Mouse (Mus musculus): ENCODE results near the gene Gmpr. TPM values are rescaled to one million over a fixed set of nuclear protein-coding genes. Genes with fewer than 3 reads are reported as not detected.
"Not testable (repeated sequence)": the region's sequence is repeated elsewhere in the genome, so short reads cannot be mapped to it uniquely, and the experiment has no call there.

Gmpr gene
- polyA plus RNA-seq, 1 experiment from 2014 or later, result 21.7 TPM

DNA sequence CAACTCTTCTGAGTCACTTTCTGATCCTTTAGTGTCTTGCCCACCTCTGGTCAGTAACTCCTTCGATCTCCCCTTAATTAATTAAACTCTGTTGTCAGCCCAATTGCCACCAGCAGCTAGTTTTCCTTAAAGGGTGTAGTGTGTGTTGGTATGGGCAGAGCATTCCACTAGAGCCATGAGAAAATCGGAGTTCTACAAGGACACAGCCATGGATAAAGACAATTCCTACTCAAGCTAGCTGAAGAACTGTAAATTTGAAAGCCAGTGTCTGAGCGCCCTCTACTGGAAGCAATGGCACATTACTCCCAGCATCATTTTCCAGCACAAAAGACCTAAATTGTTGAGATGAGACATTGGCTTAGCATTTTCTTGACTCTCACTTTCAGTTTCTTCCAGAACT is 30.1 kb upstream of the Gmpr start:
- no peak overlapping the region for H3K9ac ChIP-seq (replicated peaks)
- no peak overlapping the region for H3K4me3 ChIP-seq (replicated peaks)
- no peak overlapping the region for H3K4me2 ChIP-seq
- no peaks in the 10 kb centered on the region for H3K9me3 ChIP-seq
- no peak overlapping the region for H3K27ac ChIP-seq
- H3K27me3 ChIP-seq, result no peaks in the 10 kb centered on the region
- 32% methylated on average over 3 of the region's 3 CpGs for WGBS
- no peak for ATAC-seq (ENCODE audit: insufficient number of reproducible peaks, insufficient read depth, low FRiP score, low TSS enrichment, low read depth)
- H3K4me1 ChIP-seq (replicated peaks), result no peaks in the 10 kb centered on the region
- H3K36me3 ChIP-seq, result no peaks in the 10 kb centered on the region

DNA sequence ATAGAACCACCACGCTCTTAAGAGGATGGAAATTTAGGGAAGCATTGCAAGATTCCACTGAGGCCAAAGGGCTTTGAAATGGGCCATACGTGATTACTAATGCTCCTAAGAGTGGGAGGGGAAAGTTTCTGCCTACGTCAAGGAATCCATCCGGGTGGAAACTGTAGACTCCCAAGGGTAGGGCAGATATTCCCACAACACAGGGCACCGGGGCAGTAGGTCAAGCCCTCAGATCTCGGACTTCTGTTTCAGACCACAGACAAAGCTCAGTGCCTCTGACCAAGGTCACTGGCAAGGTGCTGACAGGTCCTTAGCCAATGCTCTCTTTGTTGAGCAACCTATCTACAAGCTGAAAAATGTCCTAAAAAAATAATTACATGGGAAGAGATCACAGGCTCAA is 27.3 kb upstream of the Gmpr start:
- no peak for ATAC-seq (ENCODE audit: insufficient number of reproducible peaks, insufficient read depth, low FRiP score, low TSS enrichment, low read depth)
- no peak overlapping the region for H3K27ac ChIP-seq
- H3K9me3 ChIP-seq, result peaks cover 6% of the 10 kb centered on the region; the same call in 1 of the 2 replicates
- H3K4me2 ChIP-seq, result no peak overlapping the region
- H3K4me1 ChIP-seq (replicated peaks), result no peaks in the 10 kb centered on the region
- whole genome bisulfite sequencing, result 81% methylated on average over 6 of the region's 6 CpGs
- no peaks in the 10 kb centered on the region for H3K27me3 ChIP-seq
- no peaks in the 10 kb centered on the region for H3K36me3 ChIP-seq
- no peak overlapping the region for H3K4me3 ChIP-seq (replicated peaks)
- H3K9ac ChIP-seq (replicated peaks), result no peak overlapping the region

DNA sequence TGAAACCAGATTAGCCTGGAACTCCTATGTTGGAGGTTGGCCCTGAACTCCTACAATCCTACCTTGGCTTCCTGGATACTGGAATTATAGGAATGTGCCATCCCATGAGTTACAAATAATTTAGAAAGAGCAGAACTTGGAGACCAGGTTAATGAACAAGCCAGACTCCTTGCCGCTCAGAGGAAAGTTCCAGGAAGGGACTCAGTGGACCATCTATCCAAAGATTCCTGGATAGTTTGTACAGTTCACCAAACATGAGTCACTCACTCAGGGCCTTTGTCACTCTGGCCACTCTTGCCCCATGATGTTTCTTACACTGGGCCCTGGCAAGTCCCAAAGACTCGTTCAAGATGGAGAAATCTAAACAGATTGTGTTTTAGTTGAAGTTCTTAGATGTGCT is 24.0 kb upstream of the Gmpr start:
- Histone ChIP-seq H3K4me3 (replicated peaks) (no peak overlapping the region), H3K9me3 (peaks cover 6% of the 10 kb centered on the region; the same call in 1 of the 2 replicates), H3K9ac (replicated peaks) (no peak overlapping the region), H3K4me2 (no peak overlapping the region), H3K27ac (no peak overlapping the region), H3K4me1 (replicated peaks) (no peaks in the 10 kb centered on the region), H3K36me3 (no peaks in the 10 kb centered on the region), H3K27me3 (no peaks in the 10 kb centered on the region)
- ATAC-seq (ENCODE audit: insufficient number of reproducible peaks, insufficient read depth, low FRiP score, low TSS enrichment, low read depth), result no peak
- WGBS, result 88% methylated on average over 2 of the region's 2 CpGs

- WGBS, result 95% methylated on average over 16 of the region's 16 CpGs
- H3K4me1 ChIP-seq (replicated peaks); H3K9me3 ChIP-seq; H3K27ac ChIP-seq; H3K4me3 ChIP-seq (replicated peaks); H3K27me3 ChIP-seq; ATAC-seq (ENCODE audit: insufficient number of reproducible peaks, insufficient read depth, low FRiP score, low TSS enrichment, low read depth); H3K36me3 ChIP-seq; H3K9ac ChIP-seq (replicated peaks); H3K4me2 ChIP-seq: not testable (repeated sequence)
These were observed 23.3 kb upstream of the Gmpr start for GRCm38 (mm10) chr13:45483949-45484348.

DNA sequence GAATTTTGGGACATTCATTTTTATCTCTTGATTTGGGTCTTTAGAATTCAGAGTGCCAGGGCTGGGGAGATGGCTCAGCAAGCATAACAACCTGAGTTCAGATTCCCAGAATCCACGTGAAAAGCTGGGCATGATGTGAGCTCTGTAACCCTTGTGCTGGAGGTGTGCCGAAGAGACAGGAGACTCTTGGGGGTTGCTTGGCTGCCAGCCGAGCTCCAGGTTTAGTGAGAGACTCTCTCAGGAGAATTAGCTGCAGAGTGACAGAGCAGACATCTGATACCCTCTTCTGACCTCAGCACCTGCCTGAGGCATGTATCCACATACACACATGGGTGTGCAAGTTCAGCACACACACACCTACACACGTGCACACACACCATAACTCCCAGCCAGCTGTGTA is 21.6 kb upstream of the Gmpr start:
- WGBS, result 80% methylated on average over 4 of the region's 4 CpGs
- Histone ChIP-seq H3K9ac (replicated peaks) (no peak overlapping the region), H3K4me1 (replicated peaks) (no peaks in the 10 kb centered on the region), H3K27me3 (no peaks in the 10 kb centered on the region), H3K9me3 (peaks cover 6% of the 10 kb centered on the region; the same call in 1 of the 2 replicates), H3K36me3 (no peaks in the 10 kb centered on the region), H3K27ac (no peak overlapping the region), H3K4me2 (no peak overlapping the region), H3K4me3 (replicated peaks) (no peak overlapping the region)
- no peak for ATAC-seq (ENCODE audit: insufficient number of reproducible peaks, insufficient read depth, low FRiP score, low TSS enrichment, low read depth)

GRCm38 (mm10) chr13:45486598-45486997 is 20.6 kb upstream of the Gmpr start:
- no peak overlapping the region for H3K27ac ChIP-seq
- no peak overlapping the region for H3K9ac ChIP-seq (replicated peaks)
- H3K4me2 ChIP-seq, result no peak overlapping the region
- WGBS, result 89% methylated on average over 2 of the region's 2 CpGs
- ATAC-seq (ENCODE audit: insufficient number of reproducible peaks, insufficient read depth, low FRiP score, low TSS enrichment, low read depth), result no peak
- no peaks in the 10 kb centered on the region for H3K27me3 ChIP-seq
- H3K4me3 ChIP-seq (replicated peaks), result no peak overlapping the region
- no peaks in the 10 kb centered on the region for H3K4me1 ChIP-seq (replicated peaks)
- H3K9me3 ChIP-seq, result peaks cover 6% of the 10 kb centered on the region; the same call in 1 of the 2 replicates
- H3K36me3 ChIP-seq, result no peaks in the 10 kb centered on the region

- Histone ChIP-seq H3K9me3 (no peaks in the 10 kb centered on the region; the same call in 1 of the 2 replicates), H3K9ac (replicated peaks) (no peak overlapping the region), H3K27me3 (no peaks in the 10 kb centered on the region), H3K4me3 (replicated peaks) (no peak overlapping the region), H3K27ac (no peak overlapping the region), H3K4me1 (replicated peaks) (no peaks in the 10 kb centered on the region), H3K4me2 (no peak overlapping the region), H3K36me3 (no peaks in the 10 kb centered on the region)
- no peak for ATAC-seq (ENCODE audit: insufficient number of reproducible peaks, insufficient read depth, low FRiP score, low TSS enrichment, low read depth)
- 86% methylated on average over 8 of the region's 8 CpGs for WGBS
These were observed 15.1 kb upstream of the Gmpr start for GRCm38 (mm10) chr13:45491991-45492732.

- no peak overlapping the region for H3K9ac ChIP-seq (replicated peaks)
- no peak for ATAC-seq (ENCODE audit: insufficient number of reproducible peaks, insufficient read depth, low FRiP score, low TSS enrichment, low read depth)
- H3K27me3 ChIP-seq, result no peaks in the 10 kb centered on the region
- H3K9me3 ChIP-seq, result no peaks in the 10 kb centered on the region; the same call in 1 of the 2 replicates
- no peak overlapping the region for H3K27ac ChIP-seq
- no peaks in the 10 kb centered on the region for H3K36me3 ChIP-seq
- WGBS, result 44% methylated on average over 10 of the region's 10 CpGs
- peak overlapping the region; percentile 16; the same call in 1 of the 2 replicates for H3K4me2 ChIP-seq
- H3K4me1 ChIP-seq (replicated peaks), result no peaks in the 10 kb centered on the region
- H3K4me3 ChIP-seq (replicated peaks), result no peak overlapping the region
These were observed 13.4 kb upstream of the Gmpr start for GRCm38 (mm10) chr13:45493846-45494245.

- H3K4me2 ChIP-seq, result no peak overlapping the region
- H3K9ac ChIP-seq (replicated peaks), result no peak overlapping the region
- 86% methylated on average over 3 of the region's 3 CpGs for WGBS
- H3K9me3 ChIP-seq, result no peaks in the 10 kb centered on the region; the same call in 1 of the 2 replicates
- no peak for ATAC-seq (ENCODE audit: insufficient number of reproducible peaks, insufficient read depth, low FRiP score, low TSS enrichment, low read depth)
- no peak overlapping the region for H3K4me3 ChIP-seq (replicated peaks)
- no peaks in the 10 kb centered on the region for H3K36me3 ChIP-seq
- H3K27me3 ChIP-seq, result no peaks in the 10 kb centered on the region
- H3K27ac ChIP-seq, result no peak overlapping the region
- no peaks in the 10 kb centered on the region for H3K4me1 ChIP-seq (replicated peaks)
These were observed 8.6 kb upstream of the Gmpr start for GRCm38 (mm10) chr13:45498623-45499022.

- no peaks in the 10 kb centered on the region; the same call in 1 of the 2 replicates for H3K9me3 ChIP-seq
- no peak overlapping the region for H3K4me2 ChIP-seq
- no peak for ATAC-seq (ENCODE audit: insufficient number of reproducible peaks, insufficient read depth, low FRiP score, low TSS enrichment, low read depth)
- no peak overlapping the region for H3K4me3 ChIP-seq (replicated peaks)
- WGBS, result 84% methylated on average over 3 of the region's 3 CpGs
- no peaks in the 10 kb centered on the region for H3K27me3 ChIP-seq
- no peaks in the 10 kb centered on the region for H3K36me3 ChIP-seq
- H3K9ac ChIP-seq (replicated peaks), result no peak overlapping the region
- no peaks in the 10 kb centered on the region for H3K4me1 ChIP-seq (replicated peaks)
- H3K27ac ChIP-seq, result no peak overlapping the region
These were observed 7.9 kb upstream of the Gmpr start for GRCm38 (mm10) chr13:45499391-45499790.

GRCm38 (mm10) chr13:45499906-45500305 is 7.3 kb upstream of the Gmpr start:
- Histone ChIP-seq H3K4me1 (replicated peaks) (no peaks in the 10 kb centered on the region), H3K4me3 (replicated peaks) (no peak overlapping the region), H3K27me3 (no peaks in the 10 kb centered on the region), H3K9ac (replicated peaks) (no peak overlapping the region), H3K27ac (no peak overlapping the region), H3K36me3 (no peaks in the 10 kb centered on the region), H3K9me3 (no peaks in the 10 kb centered on the region; the same call in 1 of the 2 replicates), H3K4me2 (no peak overlapping the region)
- 83% methylated on average over 3 of the region's 3 CpGs for WGBS
- ATAC-seq (ENCODE audit: insufficient number of reproducible peaks, insufficient read depth, low FRiP score, low TSS enrichment, low read depth), result no peak

DNA sequence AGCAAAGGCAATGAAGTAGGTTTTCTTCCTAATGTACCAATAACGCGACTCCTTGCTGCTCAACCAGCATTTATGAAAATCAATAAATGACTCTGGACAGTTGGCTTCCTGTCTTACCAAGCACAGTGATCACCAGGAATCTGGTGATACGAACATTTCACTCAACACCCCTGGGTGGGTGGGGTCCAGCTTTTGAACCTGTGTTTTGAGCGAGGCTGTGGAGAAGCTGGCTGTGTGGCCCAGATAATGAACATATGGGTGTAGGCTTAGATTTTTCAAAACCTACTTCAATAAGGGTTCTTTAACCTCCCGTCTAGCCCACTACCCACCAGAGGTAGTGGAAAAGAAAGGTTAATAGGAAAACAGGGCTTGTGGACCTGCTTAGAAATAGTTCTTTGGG is 4.5 kb upstream of the Gmpr start:
- no peaks in the 10 kb centered on the region for H3K36me3 ChIP-seq
- peaks cover 3% of the 10 kb centered on the region for H3K4me1 ChIP-seq (replicated peaks)
- whole genome bisulfite sequencing, result 85% methylated on average over 5 of the region's 5 CpGs
- H3K9ac ChIP-seq (replicated peaks), result no peak overlapping the region
- H3K4me3 ChIP-seq (replicated peaks), result no peak overlapping the region
- no peaks in the 10 kb centered on the region for H3K9me3 ChIP-seq
- H3K27ac ChIP-seq, result no peak overlapping the region
- H3K27me3 ChIP-seq, result no peaks in the 10 kb centered on the region
- H3K4me2 ChIP-seq, result no peak overlapping the region
- ATAC-seq (ENCODE audit: insufficient number of reproducible peaks, insufficient read depth, low FRiP score, low TSS enrichment, low read depth), result no peak

Data from limb, embryonic 12.5 days (tissue).